Mouse (Mus musculus) hindbrain, embryonic 15.5 days (tissue): ENCODE measurements around the gene Gm3476. TPM values are rescaled to one million over a fixed set of nuclear protein-coding genes. Genes with fewer than 3 reads are reported as not detected.
"Not testable (repeated sequence)": the region's sequence is repeated elsewhere in the genome, so short reads cannot be mapped to it uniquely, and the experiment has no call there.

Experiments
- ATAC-seq: fragments of 200-750 bp; cut with Nextera tagmentation; 2 replicates; pipeline ENCODE4 v1.8.0; 2017; ENCODE audit warnings: low read depth, moderate number of reproducible peaks, moderate TSS enrichment; ENCODE audit not compliant: low FRiP score
- H3K27ac ChIP-seq: fragments of 300-500 bp; sonication (generic); replicated peaks from 2 replicates; pipeline ENCODE4 v1.5.1; 2015; ENCODE audit warnings: mild to moderate bottlenecking, inconsistent platforms
- H3K27me3 ChIP-seq: fragments of 300-500 bp; sonication (generic); 2 replicates; pipeline ENCODE4 v1.6.1; 2015; ENCODE audit warnings: control low read depth, inconsistent platforms
- H3K36me3 ChIP-seq: fragments of 300-500 bp; sonication (generic); 2 replicates; pipeline ENCODE4 v1.6.1; 2015; ENCODE audit warnings: control low read depth, inconsistent platforms
- H3K4me1 ChIP-seq: fragments of 300-500 bp; sonication (generic); replicated peaks from 2 replicates; pipeline ENCODE4 v1.6.1; 2015; ENCODE audit warnings: control low read depth, inconsistent platforms
- H3K4me2 ChIP-seq: fragments of 300-500 bp; sonication (generic); 2 replicates; pipeline ENCODE4 v1.6.1; 2015; ENCODE audit warnings: moderate library complexity, mild to moderate bottlenecking, inconsistent platforms
- H3K4me3 ChIP-seq: fragments of 300-500 bp; sonication (generic); 2 replicates; pipeline ENCODE4 v1.5.1; 2015; ENCODE audit warnings: mild to moderate bottlenecking, inconsistent platforms
- H3K9ac ChIP-seq: fragments of 300-500 bp; sonication (generic); 2 replicates; pipeline ENCODE4 v1.6.1; 2015; ENCODE audit warnings: inconsistent platforms
- H3K9me3 ChIP-seq: fragments of 300-500 bp; sonication (generic); 2 replicates; pipeline ENCODE4 v1.6.1; 2016; ENCODE audit warnings: control low read depth, inconsistent platforms
- WGBS: fragments of 180-500 bp; shearing (Covaris S2); methylation state at CpG from one replicate; pipeline ENCODE4 v1.1.7; 2015; 5-methylcytosine and 5-hydroxymethylcytosine counted together
- polyA plus RNA-seq: library from polyadenylated mRNA; unstranded; fragments of >200 nt; fragmentation: Nextera tagmentation; extraction: Ambion mirVana; gene quantifications from 2 replicates; pipeline ENCODE4 v1.2.1, GENCODE M21; 2015

Gm3476 gene
- polyA plus RNA-seq: not detected in 2 replicates

- not testable (repeated sequence) for H3K4me3 ChIP-seq, ATAC-seq, H3K9me3 ChIP-seq, H3K4me1 ChIP-seq, H3K4me2 ChIP-seq, H3K27ac ChIP-seq, H3K9ac ChIP-seq, H3K27me3 ChIP-seq, H3K36me3 ChIP-seq
- WGBS: no CpG with 5 or more reads among the region's 1 CpGs
Observed at GRCm38 (mm10) chr14:6125707-6126106, at the start of gene Gm3476. Gene Gm3476, minus strand, starts transcription at chr14:6125807.

DNA sequence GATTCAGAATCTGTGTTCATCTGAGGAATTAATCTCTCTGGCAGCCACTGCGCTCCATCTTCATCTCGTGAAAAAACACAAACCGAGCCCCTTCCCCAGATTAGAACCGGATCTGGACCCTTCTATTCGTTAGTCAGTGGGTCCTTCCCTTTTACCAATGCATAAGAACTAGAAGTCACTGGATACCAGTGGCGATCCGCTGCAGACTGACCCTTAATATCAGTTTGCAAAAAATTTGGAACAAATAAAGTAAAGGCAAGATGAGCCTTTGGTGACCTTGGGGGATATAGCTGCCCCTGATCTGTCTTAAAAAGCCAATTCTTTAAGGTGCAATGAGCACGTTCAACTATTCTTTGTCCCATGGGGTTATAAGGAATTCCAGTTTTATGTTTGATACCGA is 37.9 kb upstream of the Gm3476 start:
- H3K4me3 ChIP-seq, H3K4me1 ChIP-seq, H3K36me3 ChIP-seq, H3K9ac ChIP-seq, H3K27me3 ChIP-seq, H3K27ac ChIP-seq, ATAC-seq, H3K4me2 ChIP-seq, H3K9me3 ChIP-seq: not testable (repeated sequence)
- 84% methylated on average over 6 of the region's 9 CpGs for WGBS

- H3K27me3 ChIP-seq, H3K4me3 ChIP-seq, H3K4me2 ChIP-seq, H3K36me3 ChIP-seq, ATAC-seq, H3K9me3 ChIP-seq, H3K9ac ChIP-seq, H3K4me1 ChIP-seq, H3K27ac ChIP-seq: not testable (repeated sequence)
- 91% methylated on average over 1 of the region's 1 CpGs for WGBS
Observed at GRCm38 (mm10) chr14:6161085-6161484, 35.5 kb upstream of the Gm3476 start.

DNA sequence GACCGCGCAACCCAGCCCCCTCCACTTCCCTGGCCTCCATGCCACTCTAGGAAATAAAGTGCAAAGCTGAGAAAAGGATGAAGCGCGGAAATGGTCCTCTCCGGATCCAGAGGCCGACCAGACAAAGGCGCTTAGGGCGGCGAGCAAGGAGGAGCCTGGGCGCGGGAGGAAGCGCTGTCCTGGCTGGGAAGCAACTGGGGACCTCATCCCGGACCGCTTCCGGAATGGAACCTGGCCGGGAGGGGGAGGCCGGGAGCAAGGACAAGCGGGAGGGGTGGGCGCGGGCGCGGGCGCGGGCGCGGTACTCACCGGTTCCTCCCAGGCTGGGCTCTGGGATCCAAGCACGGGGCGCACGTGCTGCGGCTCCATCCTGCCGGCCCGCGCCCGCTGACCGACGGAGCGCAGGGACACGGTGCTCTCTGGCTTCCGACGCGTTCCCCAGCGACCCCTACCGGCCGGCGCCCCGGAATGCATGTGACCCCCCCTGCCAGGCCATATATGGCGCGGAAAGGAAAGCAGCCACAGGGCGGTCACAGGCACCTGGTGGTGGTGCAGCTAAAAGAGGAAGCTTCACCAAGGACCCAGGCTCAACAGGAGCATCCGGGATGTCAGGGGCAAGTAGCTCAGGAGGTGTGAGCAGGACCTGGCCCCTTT is 17.2 kb downstream of the Gm3476 start, which contains the start of gene Gm3468:
TSS of gene Gm3468 (minus strand) at position 394 of the 654 bp plus-strand sequence.
- Histone ChIP-seq H3K9ac (peak within 1 kb of the TSS; percentile 29; the same call in 1 of the 2 replicates), H3K27ac (peak within 1 kb of the TSS; percentile 45; the same call in 1 of the 2 replicates), H3K4me2 (peak within 1 kb of the TSS; percentile 52), H3K4me3 (peak within 1 kb of the TSS; percentile 42)
- H3K27me3 ChIP-seq, H3K4me1 ChIP-seq, H3K9me3 ChIP-seq, H3K36me3 ChIP-seq: not testable (repeated sequence)
- peak; percentile 94 for ATAC-seq
- under 1% methylated on average over 40 of the region's 51 CpGs for WGBS

DNA sequence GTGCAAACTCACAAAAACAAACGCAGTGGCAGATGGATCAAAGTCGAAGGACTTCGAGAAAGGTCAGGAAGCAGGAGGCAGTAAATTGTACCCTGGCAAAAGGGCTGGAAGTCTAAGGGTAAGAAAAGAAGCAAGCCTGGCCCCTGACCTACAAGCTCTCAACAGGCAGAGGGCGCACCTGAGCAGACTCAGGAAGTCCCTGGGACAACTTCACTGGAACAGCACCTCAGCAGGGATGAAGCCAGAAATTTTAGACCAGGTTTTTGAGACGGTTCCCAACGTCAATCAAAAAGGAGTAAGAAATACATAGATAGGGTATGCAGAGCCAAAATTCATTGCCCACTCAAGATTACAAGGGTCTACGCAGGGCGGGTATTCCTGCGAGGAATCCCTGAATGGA is 18.1 kb downstream of the Gm3476 start:
- H3K9me3 ChIP-seq, H3K27me3 ChIP-seq, H3K36me3 ChIP-seq, ATAC-seq, H3K4me1 ChIP-seq, H3K27ac ChIP-seq: not testable (repeated sequence)
- peak overlapping the region; percentile 52 for H3K4me2 ChIP-seq
- 0 out of 2 replicates have a peak overlapping the region, but pooled peaks have one; percentile 29 for H3K9ac ChIP-seq
- WGBS: 12% methylated on average over 9 of the region's 9 CpGs
- peak overlapping the region; percentile 42 for H3K4me3 ChIP-seq

DNA sequence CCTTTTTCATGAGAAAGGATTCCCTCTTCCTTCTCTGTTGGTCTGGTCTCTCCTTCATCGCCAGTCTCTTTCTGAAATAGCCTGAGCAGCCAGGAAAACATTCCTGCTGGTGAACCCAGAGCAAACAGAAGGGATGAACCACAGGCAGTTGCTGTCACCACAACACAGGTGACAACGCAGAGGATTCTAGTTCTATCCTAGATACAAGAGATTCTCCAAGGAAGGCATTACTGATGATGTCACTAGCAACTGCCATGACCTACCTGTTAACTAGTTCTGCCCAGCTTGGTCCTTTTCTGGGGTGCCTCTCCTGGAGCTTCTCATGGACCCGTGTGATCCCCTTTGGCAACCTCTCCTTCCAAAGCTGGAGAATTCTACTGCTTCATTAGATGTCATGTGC is 31.8 kb downstream of the Gm3476 start, which contains the start of gene Gm8206:
TSS of gene Gm8206 (minus strand) at position 101 of the 400 bp plus-strand sequence.
- not testable (repeated sequence) for ATAC-seq, H3K27ac ChIP-seq

GRCm38 (mm10) chr14:6058167-6058566 is 67.4 kb downstream of the Gm3476 start, which contains the start of gene Gm6337:
Gene Gm6337, minus strand, starts transcription at chr14:6058267.
- not testable (repeated sequence) for ATAC-seq, H3K4me3 ChIP-seq, H3K4me1 ChIP-seq, H3K4me2 ChIP-seq, H3K27ac ChIP-seq, H3K36me3 ChIP-seq, H3K9ac ChIP-seq, H3K9me3 ChIP-seq, H3K27me3 ChIP-seq
- WGBS: 84% methylated on average over 4 of the region's 4 CpGs

More for the DNA sequence above, 31.8 kb downstream of the Gm3476 start, which contains the start of gene Gm8206:
- 97% methylated on average over 3 of the region's 3 CpGs for WGBS
- not testable (repeated sequence) for H3K27me3 ChIP-seq, H3K4me2 ChIP-seq, H3K4me1 ChIP-seq, H3K9me3 ChIP-seq, H3K4me3 ChIP-seq, H3K9ac ChIP-seq, H3K36me3 ChIP-seq

Other genes with a start within 250 kb of the Gm3476 start
- 1.3 and 1.6 TPM in 2 replicates for gene Gm8237, start 245.4 kb downstream of the Gm3476 start, polyA plus RNA-seq
- 4.0 and 4.4 TPM in 2 replicates for gene Gm3248, start 164.1 kb downstream of the Gm3476 start, polyA plus RNA-seq
- gene Gm3453, start 146.7 kb downstream of the Gm3476 start, polyA plus RNA-seq: not detected in 2 replicates
- not detected in 2 replicates for gene Gm6337, start 67.5 kb downstream of the Gm3476 start, polyA plus RNA-seq
- gene Gm8206, start 31.9 kb downstream of the Gm3476 start, polyA plus RNA-seq: 6.7 and 7.0 TPM in 2 replicates
- gene Gm3468, start 17.1 kb downstream of the Gm3476 start, polyA plus RNA-seq: 3.8 and 5.8 TPM in 2 replicates
- 0.08 TPM in 1 of 2 replicates, not detected in the other for gene Gm21560, start 93.5 kb upstream of the Gm3476 start, polyA plus RNA-seq
- 8.1 and 8.2 TPM in 2 replicates for gene Gm3411, start 161.4 kb upstream of the Gm3476 start, polyA plus RNA-seq
- not detected in 2 replicates for gene Gm21103, start 179.0 kb upstream of the Gm3476 start, polyA plus RNA-seq
- gene Gm3618, start 217.9 kb upstream of the Gm3476 start, polyA plus RNA-seq: not detected in 2 replicates